In the genomic region with DNA sequence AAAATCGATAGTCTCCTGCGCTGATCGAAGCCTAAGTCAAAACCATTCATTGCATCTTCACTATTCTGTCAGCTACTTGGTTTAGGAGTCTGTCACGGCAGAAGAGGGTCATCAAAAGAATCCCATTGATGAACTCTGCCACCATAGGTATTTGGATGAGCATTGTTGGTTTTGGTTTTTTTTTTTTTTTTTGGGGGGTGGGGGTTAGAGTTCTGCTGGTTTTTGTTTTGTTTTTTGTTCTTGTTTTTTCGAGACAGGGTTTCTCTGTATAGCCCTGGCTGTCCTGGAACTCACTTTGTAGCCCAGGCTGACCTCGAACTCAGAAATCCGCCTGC, we compare ENCODE assay signal across 8 mouse cellular contexts. TPM values are rescaled to one million over a fixed set of nuclear protein-coding genes. Genes with fewer than 3 reads are reported as not detected.
A peak's percentile ranks its signal among the peaks of the same experiment; 100 is the strongest.
DNase-seq lines count a peak whose midpoint lies in the region; ATAC-seq and TF ChIP-seq lines count a peak whose summit lies in the region.

No protein-coding gene starts in this region.

- H3K27me3 ChIP-seq in heart, adult 2 months (ENCODE audit: control insufficient read depth, insufficient read depth, low read length) = no peaks in the 10 kb centered on the region
- no peaks in the 10 kb centered on the region for H3K27me3 ChIP-seq in thymus, adult 2 months (ENCODE audit: control insufficient read depth, insufficient read depth, low read length)
- H3K27me3 ChIP-seq in liver, embryonic 14.5 days (ENCODE audit: control insufficient read depth, insufficient read depth, low read length) = no peaks in the 10 kb centered on the region

- H3K4me1 ChIP-seq in heart, adult 2 months (ENCODE audit: control insufficient read depth, insufficient read depth, low read length) = no peaks in the 10 kb centered on the region
- peaks cover 4% of the 10 kb centered on the region; the same call in 1 of the 2 replicates for H3K4me1 ChIP-seq in thymus, adult 2 months (replicated peaks; ENCODE audit: control insufficient read depth, insufficient read depth, low read length)
- peaks cover 5 to 15% of the 10 kb centered on the region in 2 experiments; a peak in 3 of 4 replicates for H3K4me1 ChIP-seq in liver, embryonic 14.5 days (replicated peaks; ENCODE audit: control insufficient read depth in 2 of 2, insufficient read depth in 2 of 2, low read length in 1 of 2)

- H3K4me3 ChIP-seq in heart, adult 2 months = peak overlapping the region; percentile 71
- peak overlapping the region; percentile 93 for H3K4me3 ChIP-seq in thymus, adult 2 months (ENCODE audit: control insufficient read depth, insufficient read depth, low read length)
- peak overlapping the region; percentile 74 to 99 for H3K4me3 ChIP-seq in liver, embryonic 14.5 days (ENCODE audit: insufficient read depth in 1 of 2, low read depth in 2 of 2, low read length in 2 of 2)

- H3K9ac ChIP-seq in heart, adult 2 months (ENCODE audit: low read depth, low read length) = no peak overlapping the region
- peak overlapping the region; percentile 40; the same call in 1 of the 2 replicates for H3K9ac ChIP-seq in liver, embryonic 14.5 days (replicated peaks)

- TF ChIP-seq POLR2A in heart, adult 2 months (IDR thresholded peaks at IDR 0.05; ENCODE audit: insufficient read depth, low read depth, low read length) = no peak
- TF ChIP-seq POLR2A in thymus, adult 2 months (IDR thresholded peaks at IDR 0.05; ENCODE audit: control insufficient read depth, extremely low read depth, insufficient read depth, low read length, poor library complexity) = no peak

- TF ChIP-seq EP300 in heart, adult 2 months (IDR thresholded peaks at IDR 0.05; ENCODE audit: insufficient read depth, low read depth, low read length) = no peak
- no peak for TF ChIP-seq EP300 in liver, embryonic 14.5 days (IDR thresholded peaks at IDR 0.05; ENCODE audit: low read depth)

- H3K36me3 ChIP-seq in heart, adult 2 months (ENCODE audit: control insufficient read depth, insufficient read depth, low read length) = no peaks in the 10 kb centered on the region
- H3K36me3 ChIP-seq in thymus, adult 2 months (ENCODE audit: control insufficient read depth, insufficient read depth, low read length) = no peaks in the 10 kb centered on the region
- no peaks in the 10 kb centered on the region for H3K36me3 ChIP-seq in liver, embryonic 14.5 days (replicated peaks; ENCODE audit: control insufficient read depth, insufficient read depth, low read depth)

- no peak for TF ChIP-seq CTCF in heart, adult 2 months (IDR thresholded peaks at IDR 0.05)
- TF ChIP-seq CTCF in thymus, adult 2 months (IDR thresholded peaks at IDR 0.05; ENCODE audit: borderline replicate concordance, control insufficient read depth, extremely low read depth, insufficient read depth, low read length, poor library complexity) = no peak
- TF ChIP-seq CTCF in liver, embryonic 14.5 days (IDR thresholded peaks at IDR 0.05; ENCODE audit: low read depth) = no peak

- WGBS in heart, adult 2 months = 24% methylated on average over 7 of the region's 7 CpGs
- 32% methylated on average over 7 of the region's 7 CpGs for WGBS in thymus, adult 2 months
- 21% methylated on average over 7 of the region's 7 CpGs for WGBS in liver, embryonic 14.5 days (ENCODE audit: insufficient replicate concordance)

- no peak for DNase-seq in heart, adult 2 months
- no peak for DNase-seq in heart, adult 18-20 months
- no peak for DNase-seq in thymus, adult 2 months
- no peak for DNase-seq in thymus, postnatal 10 days (ENCODE audit: low spot score in 2 of 2)
- DNase-seq in liver, embryonic 14.5 days (ENCODE audit: low read depth in 3 of 3, low spot score in 3 of 3) = no peak
- DNase-seq in layer of hippocampus, postnatal 25 days (ENCODE audit: extremely low spot score in 1 of 2, low spot score in 1 of 2) = no peak
- no peak for DNase-seq in urinary bladder, postnatal 4 days (ENCODE audit: low spot score in 2 of 2)

- no peaks in the 10 kb centered on the region for H3K79me2 ChIP-seq in heart, adult 2 months (replicated peaks; ENCODE audit: control insufficient read depth, insufficient read depth, low read length)

- ATAC-seq in liver, embryonic 14.5 days (ENCODE audit: insufficient read depth) = no peak
- ATAC-seq in megakaryocyte progenitor cell, adult 5-6 weeks (replicated peaks; ENCODE audit: poor library complexity) = no peak

- intact Hi-C loops in heart, adult 2 months (cut with DNase I) = no loop called here

- H3K9me3 ChIP-seq in liver, embryonic 14.5 days (ENCODE audit: control insufficient read depth, low read length) = peaks cover 4% of the 10 kb centered on the region; the same call in 1 of the 2 replicates

- H3K4me2 ChIP-seq in liver, embryonic 14.5 days (ENCODE audit: low read depth) = peak overlapping the region; percentile 82

- H3K27ac ChIP-seq in heart, adult 2 months = no peak overlapping the region
- no peak overlapping the region for H3K27ac ChIP-seq in thymus, adult 2 months (ENCODE audit: control insufficient read depth, insufficient read depth, low read length)
- no peak overlapping the region for H3K27ac ChIP-seq in liver, embryonic 14.5 days

RNA-seq across cellular contexts. Expression of gene Ipo11, which starts 0.3 kb away (rescaled TPM):
- 10 to 100 TPM; 21.3 to 27.3 TPM for total RNA-seq in heart, adult 2 months (2021)
- polyA plus RNA-seq in heart, adult 2 months (2012; rRNA removed) = 15.7 and 19.6 TPM in 2 replicates
- 10 to 100 TPM; 23.1 to 24.2 TPM for total RNA-seq in heart, adult 18-20 months (2021)
- polyA plus RNA-seq in thymus, adult 2 months (2012; rRNA removed) = 20.8 and 25.1 TPM in 2 replicates
- polyA plus RNA-seq in liver, embryonic 14.5 days (2012; rRNA removed) = 12.2 and 15.3 TPM in 2 replicates
- polyA plus RNA-seq in liver, embryonic 14.5 days (2014; fragmentation: Nextera tagmentation; extraction: Ambion mirVana) = 35.2 and 36.8 TPM in 2 replicates
- total RNA-seq in layer of hippocampus, postnatal 25 days (2021) = 10 to 100 TPM; 59.6 to 67.9 TPM
- total RNA-seq in megakaryocyte progenitor cell, adult 5-6 weeks (2015) = 52.5 and 63.5 TPM in 2 replicates
- 34.2 and 39.8 TPM in 2 replicates for total RNA-seq in megakaryocyte progenitor cell, adult 5-6 weeks (2017)

RNA-seq across cellular contexts. Expression of gene Dimt1, which starts 9.8 kb away (rescaled TPM):
- 1 to 10 TPM; 6.3 to 7.8 TPM for total RNA-seq in heart, adult 2 months (2021)
- 5.0 and 7.7 TPM in 2 replicates for polyA plus RNA-seq in heart, adult 2 months (2012; rRNA removed)
- total RNA-seq in heart, adult 18-20 months (2021) = 1 to 10 TPM; 7.0 TPM
- 8.0 and 8.6 TPM in 2 replicates for polyA plus RNA-seq in thymus, adult 2 months (2012; rRNA removed)
- polyA plus RNA-seq in liver, embryonic 14.5 days (2012; rRNA removed) = 7.6 and 9.2 TPM in 2 replicates
- 18.6 and 19.5 TPM in 2 replicates for polyA plus RNA-seq in liver, embryonic 14.5 days (2014; fragmentation: Nextera tagmentation; extraction: Ambion mirVana)
- total RNA-seq in layer of hippocampus, postnatal 25 days (2021) = 10 to 100 TPM; 19.5 to 25.0 TPM
- 30.7 and 34.6 TPM in 2 replicates for total RNA-seq in megakaryocyte progenitor cell, adult 5-6 weeks (2015)
- 11.5 and 32.2 TPM in 2 replicates for total RNA-seq in megakaryocyte progenitor cell, adult 5-6 weeks (2017)
